Mouse (Mus musculus) heart, embryonic 13.5 days (tissue): ENCODE results near the gene Pcbp4. TPM values are rescaled to one million over a fixed set of nuclear protein-coding genes. Genes with fewer than 3 reads are reported as not detected.

Experiments used
- ATAC-seq: fragments of 200-750 bp; cut with Nextera tagmentation; 2 replicates; pipeline ENCODE4 v1.8.0; 2017; ENCODE audit warnings: moderate TSS enrichment; ENCODE audit not compliant: insufficient number of reproducible peaks, low FRiP score, low TSS enrichment; ENCODE audit errors: extremely low read depth
- H3K27ac ChIP-seq: fragments of 300-500 bp; sonication (generic); replicated peaks from 2 replicates; pipeline ENCODE4 v1.5.1; 2015; ENCODE audit warnings: moderate library complexity, mild to moderate bottlenecking, inconsistent platforms
- H3K27me3 ChIP-seq: fragments of 300-500 bp; sonication (generic); replicated peaks from 2 replicates; pipeline ENCODE4 v1.6.1; 2015; ENCODE audit warnings: mild to moderate bottlenecking, inconsistent platforms
- H3K36me3 ChIP-seq: fragments of 300-500 bp; sonication (generic); 2 replicates; pipeline ENCODE4 v1.6.1; 2015; ENCODE audit warnings: mild to moderate bottlenecking, inconsistent platforms
- H3K4me1 ChIP-seq: fragments of 300-500 bp; sonication (generic); 2 replicates; pipeline ENCODE4 v1.6.1; 2015; ENCODE audit warnings: inconsistent platforms
- H3K4me2 ChIP-seq: fragments of 300-500 bp; sonication (generic); 2 replicates; pipeline ENCODE4 v1.6.1; 2015; ENCODE audit warnings: inconsistent platforms, mild to moderate bottlenecking, moderate library complexity
- H3K4me3 ChIP-seq: fragments of 300-500 bp; sonication (generic); 2 replicates; pipeline ENCODE4 v1.5.1; 2015; ENCODE audit warnings: moderate library complexity, mild to moderate bottlenecking, inconsistent platforms
- H3K9ac ChIP-seq: fragments of 300-500 bp; sonication (generic); 2 replicates; pipeline ENCODE4 v1.6.1; 2015; ENCODE audit warnings: inconsistent platforms, mild to moderate bottlenecking, moderate library complexity
- H3K9me3 ChIP-seq: fragments of 300-500 bp; sonication (generic); 2 replicates; pipeline ENCODE4 v1.6.1; 2016; ENCODE audit warnings: inconsistent platforms
- whole genome bisulfite sequencing: fragments of 180-500 bp; shearing (Covaris S2); methylation state at CpG from one replicate; pipeline ENCODE4 v1.1.7; 2015; ENCODE audit warnings: mixed read lengths; 5-methylcytosine and 5-hydroxymethylcytosine counted together
- polyA plus RNA-seq: library from polyadenylated mRNA; unstranded; fragments of >200 nt; fragmentation: Nextera tagmentation; extraction: Ambion mirVana; gene quantifications from 2 replicates; pipeline ENCODE4 v1.2.1, GENCODE M21; 2015

The Pcbp4 gene
- polyA plus RNA-seq, 1 experiment from 2014 or later = 82.0 TPM

- Histone ChIP-seq H3K9me3 (no peaks in the 10 kb centered on the region), H3K36me3 (no peaks in the 10 kb centered on the region), H3K4me1 (peaks cover 54% of the 10 kb centered on the region), H3K27me3 (peaks cover 3% of the 10 kb centered on the region; the same call in 1 of the 2 replicates), H3K4me2 (peak within 1 kb of the TSS; percentile 88), H3K4me3 (peak within 1 kb of the TSS; percentile 68), H3K9ac (peak within 1 kb of the TSS; percentile 86), H3K27ac (peak within 1 kb of the TSS; percentile 79)
- peak; percentile 72 for ATAC-seq
- 0% methylated on average over 24 of the region's 24 CpGs for WGBS
Observed at GRCm38 (mm10) chr9:106447348-106447747, 5.7 kb upstream of the Pcbp4 start, which contains the start of the genes Abhd14b and Abhd14a. TSS of gene Abhd14b (plus strand) at chr9:106447459. TSS of gene Abhd14a (minus strand) at chr9:106447678.

- peaks cover 3% of the 10 kb centered on the region; the same call in 1 of the 2 replicates for H3K27me3 ChIP-seq
- H3K9ac ChIP-seq = peak overlapping the region; percentile 86
- H3K4me3 ChIP-seq = peak overlapping the region; percentile 68
- H3K4me2 ChIP-seq = peak overlapping the region; percentile 88
- H3K9me3 ChIP-seq = no peaks in the 10 kb centered on the region
- no peaks in the 10 kb centered on the region for H3K36me3 ChIP-seq
- 31% methylated on average over 9 of the region's 9 CpGs for WGBS
- peaks cover 60% of the 10 kb centered on the region for H3K4me1 ChIP-seq
- H3K27ac ChIP-seq = peak overlapping the region; percentile 79
- ATAC-seq = no peak
Observed at GRCm38 (mm10) chr9:106447951-106448350, 5.1 kb upstream of the Pcbp4 start.

GRCm38 (mm10) chr9:106448498-106449031, 4.5 kb upstream of the Pcbp4 start:
- under 1% methylated on average over 23 of the region's 23 CpGs for WGBS
- Histone ChIP-seq H3K4me2 (peak overlapping the region; percentile 88), H3K4me3 (peak overlapping the region; percentile 68), H3K4me1 (peaks cover 65% of the 10 kb centered on the region), H3K9ac (peak overlapping the region; percentile 86), H3K36me3 (no peaks in the 10 kb centered on the region), H3K27ac (peak overlapping the region; percentile 79), H3K27me3 (peaks cover 3% of the 10 kb centered on the region; the same call in 1 of the 2 replicates), H3K9me3 (no peaks in the 10 kb centered on the region)
- ATAC-seq = peak; percentile 11; the same call in 1 of the 2 replicates

- no peaks in the 10 kb centered on the region for H3K9me3 ChIP-seq
- no peak overlapping the region for H3K4me3 ChIP-seq
- no peaks in the 10 kb centered on the region for H3K36me3 ChIP-seq
- WGBS = 85% methylated on average over 8 of the region's 8 CpGs
- no peak overlapping the region for H3K27ac ChIP-seq
- ATAC-seq = no peak
- peaks cover 3% of the 10 kb centered on the region; the same call in 1 of the 2 replicates for H3K27me3 ChIP-seq
- H3K4me2 ChIP-seq = peak overlapping the region; percentile 30; the same call in 1 of the 2 replicates
- H3K4me1 ChIP-seq = peaks cover 73% of the 10 kb centered on the region
- peak overlapping the region; percentile 64; the same call in 1 of the 2 replicates for H3K9ac ChIP-seq
Observed at GRCm38 (mm10) chr9:106449947-106450346, 3.1 kb upstream of the Pcbp4 start.

GRCm38 (mm10) chr9:106450661-106451060, 2.4 kb upstream of the Pcbp4 start:
- H3K27ac ChIP-seq = peak overlapping the region; percentile 59; the same call in 1 of the 2 replicates
- no peaks in the 10 kb centered on the region for H3K9me3 ChIP-seq
- H3K4me1 ChIP-seq = peaks cover 80% of the 10 kb centered on the region
- 12% methylated on average over 9 of the region's 9 CpGs for WGBS
- no peak for ATAC-seq
- peak overlapping the region; percentile 64 for H3K9ac ChIP-seq
- no peaks in the 10 kb centered on the region for H3K36me3 ChIP-seq
- no peak overlapping the region for H3K4me3 ChIP-seq
- H3K4me2 ChIP-seq = peak overlapping the region; percentile 30
- H3K27me3 ChIP-seq = peaks cover 3% of the 10 kb centered on the region; the same call in 1 of the 2 replicates

GRCm38 (mm10) chr9:106451298-106451697, 1.8 kb upstream of the Pcbp4 start:
- WGBS = 67% methylated on average over 11 of the region's 11 CpGs
- ATAC-seq = no peak
- H3K36me3 ChIP-seq = no peaks in the 10 kb centered on the region
- H3K9me3 ChIP-seq = no peaks in the 10 kb centered on the region
- H3K27me3 ChIP-seq = peaks cover 3% of the 10 kb centered on the region; the same call in 1 of the 2 replicates
- H3K4me1 ChIP-seq = peaks cover 82% of the 10 kb centered on the region
- no peak overlapping the region for H3K4me3 ChIP-seq
- peak overlapping the region; percentile 30 for H3K4me2 ChIP-seq
- H3K27ac ChIP-seq = no peak overlapping the region
- peak overlapping the region; percentile 64; the same call in 1 of the 2 replicates for H3K9ac ChIP-seq

GRCm38 (mm10) chr9:106451899-106452298, 1.2 kb upstream of the Pcbp4 start:
- no peak for ATAC-seq

GRCm38 (mm10) chr9:106452351-106452750, 740 bp upstream of the Pcbp4 start:
- Histone ChIP-seq H3K27ac (peak overlapping the region; percentile 84), H3K4me1 (peaks cover 84% of the 10 kb centered on the region), H3K9ac (0 out of 2 replicates have a peak overlapping the region, but pooled peaks have one; percentile 88), H3K4me3 (peak overlapping the region; percentile 68; the same call in 1 of the 2 replicates), H3K27me3 (peaks cover 3% of the 10 kb centered on the region; the same call in 1 of the 2 replicates), H3K4me2 (peak overlapping the region; percentile 95), H3K9me3 (no peaks in the 10 kb centered on the region), H3K36me3 (no peaks in the 10 kb centered on the region)
- 44% methylated on average over 6 of the region's 6 CpGs for WGBS
- ATAC-seq = no peak

More at GRCm38 (mm10) chr9:106451899-106452298, 1.2 kb upstream of the Pcbp4 start:
- Histone ChIP-seq H3K4me2 (no peak overlapping the region), H3K4me1 (peaks cover 82% of the 10 kb centered on the region), H3K27ac (no peak overlapping the region), H3K4me3 (no peak overlapping the region), H3K9me3 (no peaks in the 10 kb centered on the region), H3K36me3 (no peaks in the 10 kb centered on the region), H3K9ac (no peak overlapping the region; the same call in 1 of the 2 replicates), H3K27me3 (peaks cover 3% of the 10 kb centered on the region; the same call in 1 of the 2 replicates)
- 43% methylated on average over 2 of the region's 2 CpGs for WGBS

GRCm38 (mm10) chr9:106452821-106453220, 270 bp upstream of the Pcbp4 start:
- H3K27me3 ChIP-seq = peaks cover 3% of the 10 kb centered on the region; the same call in 1 of the 2 replicates
- ATAC-seq = no peak
- H3K36me3 ChIP-seq = 0 out of 2 replicates have a peak, but pooled peaks cover 1% of the 10 kb centered on the region
- peak overlapping the region; percentile 68 for H3K4me3 ChIP-seq
- H3K4me1 ChIP-seq = peaks cover 86% of the 10 kb centered on the region
- no peaks in the 10 kb centered on the region for H3K9me3 ChIP-seq
- H3K4me2 ChIP-seq = peak overlapping the region; percentile 95
- H3K9ac ChIP-seq = peak overlapping the region; percentile 88
- H3K27ac ChIP-seq = peak overlapping the region; percentile 84
- 5% methylated on average over 6 of the region's 7 CpGs for WGBS

- Histone ChIP-seq H3K9ac (peak overlapping the region; percentile 88), H3K36me3 (peaks cover 8% of the 10 kb centered on the region; the same call in 1 of the 2 replicates), H3K27me3 (peaks cover 3% of the 10 kb centered on the region; the same call in 1 of the 2 replicates), H3K4me1 (peaks cover 88% of the 10 kb centered on the region), H3K9me3 (no peaks in the 10 kb centered on the region), H3K27ac (peak overlapping the region; percentile 84), H3K4me2 (peak overlapping the region; percentile 95), H3K4me3 (peak overlapping the region; percentile 68)
- no peak; the same call in 1 of the 2 replicates for ATAC-seq
- WGBS = 2% methylated on average over 16 of the region's 20 CpGs
Observed at GRCm38 (mm10) chr9:106454071-106454761, 1.1 kb downstream of the Pcbp4 start.
